Mouse (Mus musculus): Measurements from ENCODE around the gene Tenm3. TPM values are rescaled to one million over a fixed set of nuclear protein-coding genes. Genes with fewer than 3 reads are reported as not detected.

Tenm3 gene
- polyA plus RNA-seq, 1 experiment from 2014 or later = 48.5 TPM

DNA sequence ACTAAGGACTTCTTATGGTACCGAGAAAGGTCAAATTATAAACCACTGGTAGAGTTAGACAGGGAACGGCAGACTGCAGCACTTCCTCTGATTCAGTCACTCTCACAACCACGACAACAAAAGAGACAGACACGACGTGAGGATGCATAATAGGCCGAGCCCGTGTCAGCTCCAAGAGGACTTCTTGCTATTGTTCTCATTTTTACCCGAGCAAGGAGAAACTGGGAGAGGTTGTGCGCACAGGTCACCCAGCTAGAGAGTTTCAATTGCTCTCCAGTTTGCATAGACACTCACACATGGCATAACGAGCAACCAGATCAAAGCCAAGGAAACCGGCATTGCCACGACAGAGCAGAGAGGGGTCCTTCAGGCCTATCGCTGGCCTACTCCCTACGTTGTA lies 121.0 kb downstream of the Tenm3 start:
- H3K9me3 ChIP-seq (replicated peaks) = no peaks in the 10 kb centered on the region
- H3K27me3 ChIP-seq (ENCODE audit: low read depth, poor library complexity, severe bottlenecking) = no peaks in the 10 kb centered on the region
- 63% methylated on average over 14 of the region's 14 CpGs for WGBS
- H3K27ac ChIP-seq = 0 out of 2 replicates have a peak overlapping the region, but pooled peaks have one; percentile 3
- no peak for DNase-seq (ENCODE audit: low spot score)
- no peaks in the 10 kb centered on the region for H3K36me3 ChIP-seq
- H3K4me3 ChIP-seq = no peak overlapping the region
- peaks cover 23% of the 10 kb centered on the region for H3K4me1 ChIP-seq

GRCm38 (mm10) chr8:48722318-48722717 lies 121.4 kb downstream of the Tenm3 start:
- H3K36me3 ChIP-seq = no peaks in the 10 kb centered on the region
- DNase-seq (ENCODE audit: low spot score) = no peak
- no peak overlapping the region for H3K4me3 ChIP-seq
- WGBS = 88% methylated on average over 7 of the region's 7 CpGs
- no peak overlapping the region for H3K27ac ChIP-seq
- H3K4me1 ChIP-seq = peaks cover 23% of the 10 kb centered on the region
- H3K9me3 ChIP-seq (replicated peaks) = no peaks in the 10 kb centered on the region
- no peaks in the 10 kb centered on the region for H3K27me3 ChIP-seq (ENCODE audit: low read depth, poor library complexity, severe bottlenecking)

GRCm38 (mm10) chr8:48721376-48721775 lies 122.4 kb downstream of the Tenm3 start:
- no peaks in the 10 kb centered on the region for H3K27me3 ChIP-seq (ENCODE audit: low read depth, poor library complexity, severe bottlenecking)
- H3K9me3 ChIP-seq (replicated peaks) = no peaks in the 10 kb centered on the region
- H3K27ac ChIP-seq = no peak overlapping the region
- peaks cover 23% of the 10 kb centered on the region for H3K4me1 ChIP-seq
- no peak overlapping the region for H3K4me3 ChIP-seq
- WGBS = 91% methylated on average over 12 of the region's 12 CpGs
- no peaks in the 10 kb centered on the region for H3K36me3 ChIP-seq
- DNase-seq (ENCODE audit: low spot score) = no peak

- Histone ChIP-seq H3K27ac (no peak overlapping the region), H3K27me3 (ENCODE audit: low read depth, poor library complexity, severe bottlenecking) (no peaks in the 10 kb centered on the region), H3K9me3 (replicated peaks) (no peaks in the 10 kb centered on the region), H3K36me3 (no peaks in the 10 kb centered on the region), H3K4me3 (no peak overlapping the region), H3K4me1 (no peaks in the 10 kb centered on the region)
- DNase-seq (ENCODE audit: low spot score) = no peak
- 90% methylated on average over 9 of the region's 9 CpGs for WGBS
These were observed 128.1 kb downstream of the Tenm3 start for GRCm38 (mm10) chr8:48715616-48716015.

GRCm38 (mm10) chr8:48706666-48707065 lies 137.1 kb downstream of the Tenm3 start:
- Histone ChIP-seq H3K27me3 (ENCODE audit: low read depth, poor library complexity, severe bottlenecking) (no peaks in the 10 kb centered on the region), H3K4me1 (peaks cover 16% of the 10 kb centered on the region; the same call in 1 of the 2 replicates), H3K4me3 (no peak overlapping the region), H3K9me3 (replicated peaks) (no peaks in the 10 kb centered on the region), H3K27ac (no peak overlapping the region), H3K36me3 (no peaks in the 10 kb centered on the region)
- 94% methylated on average over 6 of the region's 6 CpGs for WGBS
- DNase-seq (ENCODE audit: low spot score) = no peak

GRCm38 (mm10) chr8:48704885-48705515 lies 138.8 kb downstream of the Tenm3 start:
- DNase-seq (ENCODE audit: low spot score) = no peak
- Histone ChIP-seq H3K4me1 (peaks cover 16% of the 10 kb centered on the region; the same call in 1 of the 2 replicates), H3K4me3 (no peak overlapping the region), H3K36me3 (no peaks in the 10 kb centered on the region), H3K27me3 (ENCODE audit: low read depth, poor library complexity, severe bottlenecking) (no peaks in the 10 kb centered on the region), H3K27ac (no peak overlapping the region), H3K9me3 (replicated peaks) (no peaks in the 10 kb centered on the region)
- WGBS = 82% methylated on average over 10 of the region's 10 CpGs

DNA sequence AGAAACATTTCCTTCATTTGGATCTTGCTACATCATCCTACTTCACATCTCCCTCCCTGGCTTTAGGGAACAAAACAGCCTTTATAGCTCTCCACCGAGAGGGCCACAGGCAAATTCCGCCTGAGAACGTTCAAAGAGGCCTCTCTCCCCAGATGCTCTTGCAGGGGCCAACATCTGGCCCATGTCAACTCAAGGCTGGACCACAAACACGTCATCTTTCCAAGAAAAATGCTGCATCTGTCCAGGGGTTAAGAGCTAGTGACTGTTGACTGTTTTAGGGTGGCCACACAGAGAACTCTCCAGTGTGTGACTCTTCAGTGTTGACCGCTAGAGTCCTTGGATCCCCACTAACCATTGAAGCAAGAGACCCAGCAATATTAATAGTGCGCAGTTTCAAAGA lies 139.3 kb downstream of the Tenm3 start:
- Histone ChIP-seq H3K36me3 (no peaks in the 10 kb centered on the region), H3K4me1 (peaks cover 16% of the 10 kb centered on the region; the same call in 1 of the 2 replicates), H3K27me3 (ENCODE audit: low read depth, poor library complexity, severe bottlenecking) (no peaks in the 10 kb centered on the region), H3K4me3 (no peak overlapping the region), H3K27ac (no peak overlapping the region), H3K9me3 (replicated peaks) (no peaks in the 10 kb centered on the region)
- DNase-seq (ENCODE audit: low spot score) = no peak
- 68% methylated on average over 6 of the region's 6 CpGs for WGBS

DNA sequence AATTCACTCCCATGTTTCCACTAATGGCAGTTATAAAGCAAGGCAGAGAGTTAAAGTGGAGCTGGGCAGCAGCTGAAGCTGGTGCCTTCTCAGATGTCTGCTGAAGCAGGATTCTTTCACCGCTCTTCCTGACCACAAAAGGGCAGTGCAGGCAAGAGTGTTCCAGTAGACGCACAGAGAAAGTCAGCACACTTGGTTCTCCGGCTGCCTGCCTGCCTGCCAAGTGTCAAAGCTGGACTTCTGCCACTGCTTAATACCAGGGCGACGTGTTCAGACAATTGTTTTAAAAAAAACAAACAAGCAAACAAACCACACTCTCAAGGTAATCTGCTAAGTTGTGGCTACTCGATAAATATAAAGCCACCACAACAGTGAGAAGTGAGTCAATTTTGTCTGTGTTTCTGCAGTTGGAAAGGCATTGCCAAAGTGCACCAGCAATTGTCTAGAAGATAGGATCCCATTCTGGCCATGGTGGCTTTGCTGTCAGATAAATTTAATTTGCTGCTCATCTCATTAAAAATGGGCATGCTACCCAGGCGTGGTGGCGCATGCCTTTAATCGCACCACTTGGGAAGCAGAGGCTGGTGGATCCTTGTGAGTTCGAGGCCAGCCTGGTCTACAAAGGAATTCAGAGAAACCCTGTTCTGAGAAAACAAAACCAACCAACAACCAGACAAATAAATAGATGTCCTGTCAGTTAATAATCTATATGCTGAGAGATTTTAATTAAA lies 152.9 kb downstream of the Tenm3 start:
- Histone ChIP-seq H3K27ac (peak overlapping the region; percentile 40; the same call in 1 of the 2 replicates), H3K27me3 (ENCODE audit: low read depth, poor library complexity, severe bottlenecking) (no peaks in the 10 kb centered on the region), H3K9me3 (replicated peaks) (no peaks in the 10 kb centered on the region), H3K4me1 (peaks cover 33% of the 10 kb centered on the region), H3K4me3 (no peak overlapping the region), H3K36me3 (no peaks in the 10 kb centered on the region)
- 79% methylated on average over 10 of the region's 10 CpGs for WGBS
- DNase-seq (ENCODE audit: low spot score) = no peak

DNA sequence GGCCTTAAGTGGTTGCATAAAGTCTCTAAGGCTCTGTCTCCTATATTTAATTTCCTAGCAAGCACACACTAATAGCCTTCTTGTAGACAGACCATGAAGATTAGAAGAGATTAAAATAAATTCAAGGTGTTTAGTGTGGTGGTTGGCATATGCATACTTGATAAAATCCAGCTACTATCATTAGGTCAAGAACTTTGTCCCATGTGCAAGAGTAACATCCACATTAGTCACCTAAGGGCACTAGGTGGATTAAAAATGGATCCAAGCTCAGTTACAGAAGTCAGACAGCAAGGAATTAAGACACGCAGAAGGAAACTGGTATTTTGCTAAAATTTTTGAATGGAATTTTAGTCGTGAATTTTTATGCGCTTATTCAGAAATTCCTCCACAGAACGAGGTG lies 155.0 kb downstream of the Tenm3 start:
- DNase-seq (ENCODE audit: low spot score) = no peak
- 81% methylated on average over 4 of the region's 4 CpGs for WGBS
- no peaks in the 10 kb centered on the region for H3K9me3 ChIP-seq (replicated peaks)
- H3K4me1 ChIP-seq = peaks cover 33% of the 10 kb centered on the region
- no peak overlapping the region for H3K4me3 ChIP-seq
- H3K27ac ChIP-seq = no peak overlapping the region
- no peaks in the 10 kb centered on the region for H3K27me3 ChIP-seq (ENCODE audit: low read depth, poor library complexity, severe bottlenecking)
- H3K36me3 ChIP-seq = no peaks in the 10 kb centered on the region

- WGBS = 42% methylated on average over 9 of the region's 9 CpGs
These were observed 155.6 kb downstream of the Tenm3 start for GRCm38 (mm10) chr8:48688188-48688587.

DNA sequence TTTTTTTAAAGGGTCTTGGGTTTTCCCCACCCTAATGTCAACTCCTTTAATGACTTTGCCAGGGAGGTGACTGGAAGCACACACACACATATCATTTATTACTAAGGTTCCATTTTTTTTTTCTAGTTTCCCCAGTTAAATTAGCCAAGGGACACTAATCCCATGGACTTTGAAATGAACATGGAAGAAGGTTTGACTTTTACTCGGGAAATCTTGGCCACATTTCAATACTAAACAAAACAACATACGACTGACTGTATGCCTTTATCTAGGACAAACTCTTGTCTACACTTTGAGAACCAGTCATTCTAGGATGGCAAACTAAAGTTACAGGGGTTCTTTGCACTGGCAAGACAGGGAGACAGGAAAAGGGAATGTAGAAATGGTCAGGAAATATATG lies 170.3 kb downstream of the Tenm3 start:
- no peaks in the 10 kb centered on the region for H3K9me3 ChIP-seq (replicated peaks)
- no peaks in the 10 kb centered on the region for H3K36me3 ChIP-seq
- peaks cover 25% of the 10 kb centered on the region for H3K4me1 ChIP-seq
- no peak overlapping the region for H3K27ac ChIP-seq
- no peak overlapping the region for H3K4me3 ChIP-seq
- no peak for DNase-seq (ENCODE audit: low spot score)
- H3K27me3 ChIP-seq (ENCODE audit: low read depth, poor library complexity, severe bottlenecking) = peaks cover 13% of the 10 kb centered on the region; the same call in 1 of the 2 replicates
- WGBS = 87% methylated on average over 2 of the region's 2 CpGs

More at GRCm38 (mm10) chr8:48688188-48688587, 155.6 kb downstream of the Tenm3 start:
- Histone ChIP-seq H3K27ac (no peak overlapping the region), H3K36me3 (no peaks in the 10 kb centered on the region), H3K4me3 (no peak overlapping the region), H3K27me3 (ENCODE audit: low read depth, poor library complexity, severe bottlenecking) (no peaks in the 10 kb centered on the region), H3K4me1 (peaks cover 31% of the 10 kb centered on the region), H3K9me3 (replicated peaks) (no peaks in the 10 kb centered on the region)
- no peak for DNase-seq (ENCODE audit: low spot score)

DNA sequence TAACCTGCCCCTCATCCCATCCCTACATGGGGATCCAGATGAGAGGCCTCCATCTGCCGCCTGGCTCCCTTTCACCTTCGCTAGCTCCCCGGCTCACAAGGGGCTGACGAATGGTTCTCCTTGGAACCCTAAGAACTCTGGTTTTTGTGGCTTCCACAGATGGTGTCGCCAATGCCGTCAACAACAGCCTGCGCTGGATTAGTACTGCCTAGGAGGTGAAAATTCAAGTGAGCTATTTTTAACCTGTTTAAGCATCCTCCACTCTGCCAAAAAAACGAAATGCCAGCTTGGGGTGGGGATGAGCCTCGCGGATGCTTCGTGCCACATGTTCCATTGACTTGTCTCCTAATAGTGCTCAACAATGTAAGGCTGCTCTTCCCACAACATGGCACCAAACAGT lies 171.3 kb downstream of the Tenm3 start:
- no peak overlapping the region for H3K4me3 ChIP-seq
- H3K4me1 ChIP-seq = peaks cover 25% of the 10 kb centered on the region
- no peak for DNase-seq (ENCODE audit: low spot score)
- H3K27ac ChIP-seq = no peak overlapping the region
- H3K36me3 ChIP-seq = no peaks in the 10 kb centered on the region
- peaks cover 13% of the 10 kb centered on the region; the same call in 1 of the 2 replicates for H3K27me3 ChIP-seq (ENCODE audit: low read depth, poor library complexity, severe bottlenecking)
- 92% methylated on average over 11 of the region's 11 CpGs for WGBS
- H3K9me3 ChIP-seq (replicated peaks) = no peaks in the 10 kb centered on the region

DNA sequence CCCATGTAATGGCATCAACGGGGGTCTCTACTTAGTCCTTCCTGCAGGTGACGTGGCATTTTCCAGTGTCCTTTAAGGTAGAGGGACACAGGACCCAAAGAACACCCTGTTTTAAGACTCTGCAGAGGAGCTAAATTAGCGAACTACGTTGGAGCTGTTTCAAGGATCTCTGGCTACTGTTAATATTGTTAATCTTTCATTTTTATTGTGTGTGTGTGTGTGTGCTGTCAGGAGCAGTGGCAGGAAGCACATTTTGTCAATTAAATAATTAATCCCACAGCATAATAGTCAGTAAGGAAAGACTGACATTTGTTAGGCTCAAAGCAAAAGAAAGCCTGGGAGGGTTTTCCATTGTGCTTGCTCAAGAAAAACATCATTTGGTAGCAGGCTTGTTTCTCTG lies 172.4 kb downstream of the Tenm3 start:
- 53% methylated on average over 4 of the region's 4 CpGs for WGBS
- Histone ChIP-seq H3K36me3 (no peaks in the 10 kb centered on the region), H3K27me3 (ENCODE audit: low read depth, poor library complexity, severe bottlenecking) (peaks cover 13% of the 10 kb centered on the region; the same call in 1 of the 2 replicates), H3K4me3 (no peak overlapping the region), H3K4me1 (peaks cover 25% of the 10 kb centered on the region), H3K27ac (no peak overlapping the region), H3K9me3 (replicated peaks) (no peaks in the 10 kb centered on the region)
- DNase-seq (ENCODE audit: low spot score) = no peak
